Mouse (Mus musculus): ENCODE data around the gene Tmtc3.
A peak's percentile ranks its signal among the peaks of the same experiment; 100 is the strongest.
"Not testable (repeated sequence)": the region's sequence is repeated elsewhere in the genome, so short reads cannot be mapped to it uniquely, and the experiment has no call there.

Tmtc3 gene

DNA sequence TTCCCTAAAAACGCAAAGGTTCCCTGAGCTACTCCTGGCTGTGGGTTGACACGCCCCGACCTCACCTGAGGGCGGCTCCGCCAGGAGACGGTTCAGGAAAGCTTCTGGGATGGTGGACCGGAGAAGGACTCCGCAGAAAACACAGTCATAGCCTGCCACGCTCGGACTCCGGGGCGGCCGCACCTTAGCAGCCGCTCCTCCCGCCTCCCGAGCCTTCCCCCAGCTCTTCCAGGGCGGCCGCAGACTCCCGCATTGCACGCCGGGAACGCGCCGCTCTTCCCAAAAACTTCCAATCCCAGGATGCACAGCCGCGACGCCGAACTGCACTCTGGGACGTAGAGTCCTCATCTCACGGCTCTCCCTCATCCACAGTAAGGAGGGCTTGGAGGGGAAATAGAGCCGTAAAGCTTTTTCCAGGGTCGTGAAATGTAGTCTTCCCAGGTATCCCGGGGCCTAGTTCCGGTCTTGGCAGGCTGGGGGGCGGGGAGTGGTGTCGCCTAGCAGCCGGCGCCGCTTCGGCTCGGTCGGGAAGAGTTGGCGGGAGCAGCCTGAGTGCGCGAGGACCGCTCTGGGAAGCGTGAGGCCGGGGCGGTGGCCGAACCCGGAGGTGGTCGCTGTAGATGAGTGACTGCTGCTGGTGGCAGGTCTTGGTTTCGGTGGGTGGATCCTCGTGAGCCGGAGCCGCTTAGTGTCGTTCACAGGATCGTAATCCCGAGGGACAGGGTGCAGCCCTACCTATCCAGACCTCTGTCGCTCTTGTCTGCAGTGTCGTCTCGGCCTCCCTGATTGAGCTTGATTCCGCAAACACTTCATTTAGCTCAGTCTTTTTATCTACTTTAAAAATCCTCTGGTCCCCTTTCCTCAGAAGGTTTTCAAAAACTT is at the start of gene Tmtc3, which contains the start of gene Cep290:
Gene Tmtc3 (minus strand): TSS at position 254 of the 882 bp plus-strand sequence.
Gene Cep290 (plus strand): TSS at position 462 of the 882 bp plus-strand sequence.
- DNase-seq = peak; percentile 100

DNA sequence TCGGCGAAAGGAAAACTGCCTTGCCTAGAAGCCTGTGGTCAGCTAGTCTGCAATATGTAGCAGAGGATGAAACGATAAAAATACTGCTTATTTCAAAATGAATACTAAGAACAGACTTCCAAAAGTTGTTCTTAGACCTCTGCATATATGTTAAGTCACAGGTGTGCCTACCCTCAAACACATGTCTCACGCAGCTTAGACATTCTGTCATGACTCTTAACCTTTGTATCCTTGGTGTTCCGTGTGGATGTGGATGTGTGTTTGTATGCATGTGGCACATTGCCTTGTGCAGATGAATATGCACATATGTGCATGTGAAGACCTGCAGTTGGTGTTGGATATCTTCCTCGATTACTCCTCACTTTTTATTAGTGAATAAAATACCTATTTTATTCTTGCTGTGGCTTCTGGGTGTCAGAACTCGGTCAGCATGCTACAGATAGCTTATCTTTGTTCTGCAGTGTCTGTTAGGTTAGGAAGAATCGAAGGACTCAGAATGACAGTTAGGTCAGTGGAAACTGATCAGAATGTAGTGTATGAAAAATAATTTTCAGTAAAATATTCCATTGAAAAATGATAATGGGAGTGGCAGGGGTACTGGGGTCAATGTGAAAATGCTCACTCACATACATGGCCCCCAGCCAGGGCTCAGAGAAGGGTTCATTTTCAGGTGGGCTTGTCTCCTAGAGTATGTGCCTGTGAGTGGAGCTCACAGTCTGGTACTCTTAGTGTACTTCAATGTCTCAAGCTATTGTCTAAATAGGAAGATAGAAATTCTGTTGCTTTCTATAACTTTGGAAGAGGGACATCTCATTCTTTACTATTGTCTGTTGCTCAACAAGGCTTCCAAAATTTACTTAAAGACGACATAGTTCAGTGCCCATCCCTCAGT is 37.6 kb upstream of the Tmtc3 start:
- no peak for DNase-seq

DNA sequence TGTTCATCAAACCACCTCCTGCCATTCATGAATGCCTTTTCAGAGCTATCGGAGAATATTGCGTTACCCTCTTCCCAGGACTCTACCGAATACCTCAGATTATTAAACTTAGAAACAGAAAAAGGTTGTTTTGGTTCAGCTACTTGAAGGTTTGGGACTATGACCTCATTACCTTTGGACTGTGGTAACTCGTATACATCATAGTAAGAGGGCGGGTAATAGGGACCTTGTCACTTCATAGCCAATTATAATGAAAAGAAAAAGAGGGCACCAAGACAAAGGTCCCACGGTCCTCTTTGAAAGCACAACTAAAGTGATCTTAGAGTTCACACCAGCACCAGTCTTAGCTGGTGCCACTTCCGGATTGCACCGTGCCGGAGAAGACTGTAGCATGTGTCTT is 35.2 kb upstream of the Tmtc3 start:
- DNase-seq = no peak

DNA sequence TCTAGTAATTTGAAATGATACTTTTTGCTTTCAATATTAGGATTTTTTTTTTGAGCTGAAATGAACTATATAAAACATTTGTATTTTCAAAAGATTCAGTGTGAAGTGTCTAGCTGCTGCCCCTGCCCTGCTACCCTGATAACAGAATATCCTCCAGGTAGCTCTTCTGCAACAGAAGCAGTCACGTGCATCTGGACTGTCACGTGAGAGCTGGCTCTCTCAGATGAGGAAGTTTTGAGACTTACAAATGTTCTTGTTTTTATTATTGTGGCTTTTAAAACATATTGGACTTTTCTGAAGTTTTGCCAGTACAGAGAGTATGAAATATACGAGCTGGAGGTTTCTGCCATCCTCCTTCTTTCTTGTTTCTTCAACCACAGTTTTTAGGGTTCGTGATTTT is 34.5 kb upstream of the Tmtc3 start:
- no peak for DNase-seq

DNA sequence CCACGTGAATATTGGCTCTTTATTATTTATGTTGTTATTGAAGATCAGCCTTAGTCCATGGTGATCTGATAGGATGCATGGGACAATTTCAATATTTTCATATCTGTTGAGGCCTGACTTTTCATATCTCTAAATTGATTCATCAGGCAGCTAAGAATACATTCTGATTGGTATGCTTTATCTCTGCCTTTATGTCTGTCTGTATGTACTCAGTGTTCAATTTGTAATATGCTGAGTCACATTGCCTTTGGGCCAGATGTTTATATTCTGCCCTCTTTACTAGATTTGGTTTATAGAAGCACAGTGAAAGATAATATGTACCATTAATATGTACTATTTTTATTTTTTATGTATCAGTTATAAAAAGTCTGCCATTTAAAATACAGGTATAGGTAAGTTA is 21.0 kb upstream of the Tmtc3 start:
- no peak for DNase-seq

DNA sequence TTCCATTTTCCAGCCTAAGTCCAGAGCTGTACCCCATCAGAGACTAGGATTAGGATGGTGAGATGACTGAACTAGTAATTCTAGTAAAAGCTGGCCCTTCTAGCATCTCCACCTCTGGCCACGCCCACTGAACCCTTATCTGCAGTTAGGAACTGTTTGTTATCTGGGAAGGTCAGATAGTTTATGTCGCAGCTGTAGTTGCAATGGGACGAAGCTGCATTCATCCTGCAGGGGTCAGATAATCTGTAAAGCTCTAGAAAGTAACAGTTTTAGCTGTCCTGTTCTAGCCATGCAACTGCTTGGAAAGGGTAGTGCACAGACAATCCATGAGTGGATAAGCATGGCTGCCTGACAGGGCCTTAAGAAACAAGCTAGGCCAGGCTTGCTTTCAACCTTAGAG is 11.2 kb upstream of the Tmtc3 start:
- DNase-seq = no peak

DNA sequence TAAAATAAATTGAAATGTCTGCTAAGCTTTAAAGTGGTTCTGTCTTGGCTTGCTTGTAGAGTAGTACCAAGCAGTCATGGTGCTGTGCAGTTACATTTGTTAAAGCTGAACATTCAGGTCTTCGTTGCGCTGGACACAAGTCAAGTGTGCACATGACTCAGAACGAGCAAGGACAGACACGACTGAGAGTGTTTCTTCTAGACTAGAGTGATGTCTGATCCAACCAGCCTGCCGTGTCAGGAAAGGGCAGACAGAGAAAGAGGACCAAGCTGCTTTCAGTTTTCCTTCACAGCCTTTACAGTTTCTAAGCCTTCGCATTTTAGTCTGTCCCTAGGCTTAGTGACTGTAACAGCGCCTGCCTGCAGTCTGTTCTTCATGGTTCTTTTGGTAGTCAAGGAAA is 4.8 kb upstream of the Tmtc3 start:
- DNase-seq = no peak

DNA sequence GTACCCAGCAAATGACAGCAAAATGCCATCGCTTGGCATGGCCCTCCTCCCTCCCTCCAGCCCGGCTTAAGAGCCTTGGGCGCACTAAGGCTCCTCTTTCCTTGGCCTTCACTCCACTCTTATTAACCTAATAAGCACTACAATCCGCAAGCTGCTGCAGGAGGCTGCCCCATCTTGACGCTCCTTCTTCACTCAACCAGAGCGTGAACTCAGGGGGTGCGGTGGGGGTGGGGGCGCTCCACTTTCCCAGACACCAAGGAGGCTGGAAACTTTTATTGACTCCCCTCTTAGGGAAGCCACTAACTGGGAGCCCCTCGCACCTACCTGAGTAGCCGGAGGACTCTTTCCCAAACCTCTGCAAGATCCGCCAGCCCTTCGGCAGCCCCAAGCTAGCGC is 451 bp downstream of the Tmtc3 start:
- DNase-seq = peak; percentile 67

DNA sequence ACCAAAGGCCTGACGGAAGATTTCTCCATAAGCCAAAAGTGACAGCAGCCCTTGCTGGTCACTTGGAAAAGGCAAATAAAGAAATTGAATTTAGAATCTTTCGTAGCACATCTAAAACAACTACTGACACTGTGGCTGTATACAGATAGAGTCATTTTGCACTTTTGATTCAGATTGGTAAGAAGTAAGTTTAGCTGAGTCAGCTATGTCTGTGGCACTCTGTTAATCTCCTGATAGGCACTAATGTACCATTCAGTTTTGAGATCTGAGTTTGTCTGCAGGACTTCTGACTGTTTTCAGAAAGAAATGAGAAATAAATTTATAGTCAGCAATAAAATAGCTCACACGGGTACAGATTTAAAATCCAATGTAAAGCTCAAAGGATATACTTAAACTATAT is 7.6 kb downstream of the Tmtc3 start:
- DNase-seq = no peak

DNA sequence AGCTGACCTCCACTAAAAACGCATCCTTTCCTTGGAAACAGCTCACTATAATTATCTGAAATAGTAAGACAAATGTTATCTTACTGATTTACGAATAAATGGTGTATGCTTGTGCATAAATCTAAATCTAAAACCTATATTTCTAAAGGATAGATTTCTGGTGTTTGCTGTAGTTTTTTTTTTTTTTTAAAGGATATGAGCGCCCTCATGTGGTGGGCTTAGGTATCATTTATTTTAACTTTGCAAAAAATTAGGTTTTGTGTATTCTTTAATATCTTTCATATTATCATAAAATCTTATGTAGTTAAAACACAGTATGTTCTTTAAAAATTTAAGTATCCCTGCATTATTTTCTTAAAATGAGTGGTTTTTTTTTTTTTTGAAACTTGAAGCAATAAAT is 12.1 kb downstream of the Tmtc3 start:
- DNase-seq = peak; percentile 8

DNA sequence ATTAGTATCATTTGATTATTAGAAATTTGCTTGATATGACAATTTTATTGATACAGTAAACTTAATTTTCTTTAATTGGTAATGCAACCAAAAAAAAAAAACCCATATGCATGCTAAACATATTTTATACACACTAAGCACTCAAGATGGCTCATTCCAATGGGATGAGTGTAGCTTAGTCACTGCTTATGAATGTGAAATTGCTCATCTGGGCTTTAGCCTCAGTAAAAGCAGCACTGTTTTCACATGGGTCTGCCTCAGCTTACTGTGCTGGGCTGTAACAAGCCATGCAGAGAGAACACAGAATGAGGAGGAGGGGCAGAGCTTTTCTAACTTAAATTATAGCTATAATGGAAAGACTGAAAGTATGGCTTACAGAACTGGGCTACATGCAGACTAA is 26.6 kb downstream of the Tmtc3 start:
- no peak for DNase-seq

DNA sequence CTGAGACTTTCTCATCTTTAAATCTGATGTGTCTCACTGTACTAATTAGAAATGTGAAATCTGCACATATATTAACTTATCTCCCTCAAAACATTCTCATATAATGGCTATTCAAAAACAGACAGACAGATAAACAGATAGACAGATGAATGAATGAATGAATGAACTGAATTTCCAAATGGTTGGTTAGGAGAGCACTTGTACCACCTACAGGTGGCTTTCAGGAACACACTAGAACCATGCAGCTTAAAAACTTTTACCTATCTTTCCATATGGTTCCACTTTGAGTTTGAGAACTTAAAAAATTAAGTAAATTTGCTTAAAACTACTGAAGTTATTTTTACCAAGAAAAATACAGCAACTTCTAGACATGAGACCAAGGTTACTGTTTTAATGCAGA is 37.8 kb downstream of the Tmtc3 start:
- DNase-seq = no peak

DNA sequence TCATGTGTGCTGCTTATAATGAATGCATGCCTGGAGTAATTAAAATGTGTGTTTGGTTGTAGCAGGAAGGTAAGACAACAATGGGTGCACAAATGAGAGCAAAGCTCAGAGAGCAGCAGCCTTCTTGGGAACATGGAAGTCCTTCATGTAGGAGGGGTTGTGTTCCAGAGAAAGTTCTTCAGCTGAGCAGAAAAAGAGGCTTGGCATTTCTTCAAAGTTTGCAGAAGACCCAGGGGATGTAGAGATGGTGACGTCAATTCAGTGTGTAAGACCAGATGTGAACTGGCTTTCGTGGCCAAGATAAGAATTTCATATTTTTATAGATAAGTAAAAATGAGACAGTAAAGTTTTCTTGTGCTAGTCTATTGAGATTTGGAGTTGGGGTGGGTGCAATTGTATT is 59.6 kb downstream of the Tmtc3 start:
- DNase-seq = no peak

DNA sequence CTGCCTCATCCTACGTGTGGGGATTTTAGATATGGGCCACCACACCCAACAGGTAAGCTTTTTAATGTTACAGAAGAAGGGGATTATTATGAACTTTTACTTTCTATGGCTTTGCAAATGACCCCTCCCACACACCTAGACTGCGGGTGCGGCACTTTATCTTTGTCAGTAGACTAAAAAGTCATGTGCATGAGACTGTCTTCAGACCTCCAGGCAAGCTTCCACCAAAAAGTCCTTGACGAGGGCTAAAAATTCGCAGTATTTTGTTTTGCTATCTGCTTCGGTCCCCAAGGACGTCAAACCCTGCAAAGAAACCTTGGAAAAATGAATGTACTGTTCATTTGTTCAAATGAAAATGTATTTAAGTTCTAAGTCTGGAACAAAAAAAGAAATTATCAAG is 71.6 kb downstream of the Tmtc3 start:
- DNase-seq = no peak

DNA sequence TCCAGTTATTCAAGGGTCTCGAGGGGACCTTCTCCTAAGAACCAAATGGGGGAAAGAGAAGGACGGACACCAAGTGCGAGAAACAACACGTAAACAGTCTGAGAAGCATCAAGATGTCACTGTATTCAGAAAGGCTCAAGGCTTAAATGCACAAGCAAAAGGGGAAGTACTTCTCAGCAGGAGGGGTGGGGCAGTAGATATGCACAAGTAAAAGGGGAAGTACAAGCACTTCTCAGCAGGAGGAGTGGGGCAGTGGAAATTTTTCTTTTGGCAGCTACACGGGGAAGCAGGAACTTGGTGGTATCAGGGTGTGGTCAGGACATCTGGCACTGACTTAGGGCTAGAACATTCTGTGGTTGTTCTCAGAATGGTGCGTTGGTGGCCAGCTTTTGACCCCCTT is 84.8 kb downstream of the Tmtc3 start:
- DNase-seq = not testable (repeated sequence)

All from retina, postnatal 1 day (tissue).